Mouse (Mus musculus) liver, embryonic 18 days (tissue): ENCODE data around the gene Tecpr2. TPM values are rescaled to one million over a fixed set of nuclear protein-coding genes. Genes with fewer than 3 reads are reported as not detected.

Source experiments
- polyA plus RNA-seq: library from polyadenylated mRNA; depleted of rRNA; stranded (reverse); fragments of >200 nt; gene quantifications from 2 replicates; pipeline ENCODE4 v1.2.3, GENCODE M21; 2012; rRNA removed

Gene Tecpr2
- 2.3 and 2.9 TPM in 2 replicates for polyA plus RNA-seq

GRCm38 (mm10) chr12:110889036-110890020 lies at the start of gene Tecpr2, which contains the start of gene Cinp:
TSS of gene Tecpr2 (plus strand) at chr12:110889264.
TSS of gene Cinp (minus strand) at chr12:110889145.

GRCm38 (mm10) chr12:110840348-110841198 lies 48.5 kb upstream of the Tecpr2 start, which contains the start of gene Mok:
TSS of gene Mok (minus strand) at chr12:110840939.

GRCm38 (mm10) chr12:110850010-110850928 lies 38.8 kb upstream of the Tecpr2 start, which contains the start of gene Zfp839:
TSS of gene Zfp839 (plus strand) at chr12:110850253.

GRCm38 (mm10) chr12:110978607-110979406 lies 89.7 kb downstream of the Tecpr2 start, which contains the start of gene Ankrd9:
TSS of gene Ankrd9 (minus strand) at chr12:110979040.

Other genes starting within 250 kb of the Tecpr2 start
- gene 1700001K19Rik, start 206.6 kb upstream of the Tecpr2 start, polyA plus RNA-seq = not detected in 2 replicates
- gene Hsp90aa1, start 186.5 kb upstream of the Tecpr2 start, polyA plus RNA-seq = 82.8 and 95.8 TPM in 2 replicates
- 10.3 and 10.4 TPM in 2 replicates for gene Wdr20, start 151.3 kb upstream of the Tecpr2 start, polyA plus RNA-seq
- gene Mok, start 48.3 kb upstream of the Tecpr2 start, polyA plus RNA-seq = 0.29 and 0.41 TPM in 2 replicates
- 3.1 and 4.0 TPM in 2 replicates for gene Zfp839, start 39.0 kb upstream of the Tecpr2 start, polyA plus RNA-seq
- 28.8 and 31.3 TPM in 2 replicates for gene Cinp, start 119 bp upstream of the Tecpr2 start, polyA plus RNA-seq
- gene Ankrd9, start 89.8 kb downstream of the Tecpr2 start, polyA plus RNA-seq = 20.3 TPM in 2 replicates
- gene Rcor1, start 150.1 kb downstream of the Tecpr2 start, polyA plus RNA-seq = 5.3 and 6.8 TPM in 2 replicates